Mouse (Mus musculus) layer of hippocampus, postnatal 36 days (tissue): ENCODE measurements around the gene Cfap52. TPM values are rescaled to one million over a fixed set of nuclear protein-coding genes. Genes with fewer than 3 reads are reported as not detected.

Experiments
- DNase-seq, 2 experiments: peaks; one replicate each; pipeline ENCODE4 v3.0.0; 2022
- total RNA-seq, 2 experiments: library from RNA; stranded (reverse); gene quantifications; 2 replicates each; pipeline ENCODE4 v1.2.3; 2021

Gene Cfap52
- total RNA-seq, result 1 to 10 TPM; 1.1 to 1.2 TPM

- peak; percentile 83 to 86 for DNase-seq
Measured at GRCm38 (mm10) chr11:67965242-67965883, at the start of gene Cfap52. Gene Cfap52, minus strand, starts transcription at chr11:67965651.

- DNase-seq, result no peak
Measured at GRCm38 (mm10) chr11:68012207-68012606, 46.8 kb upstream of the Cfap52 start.

DNA sequence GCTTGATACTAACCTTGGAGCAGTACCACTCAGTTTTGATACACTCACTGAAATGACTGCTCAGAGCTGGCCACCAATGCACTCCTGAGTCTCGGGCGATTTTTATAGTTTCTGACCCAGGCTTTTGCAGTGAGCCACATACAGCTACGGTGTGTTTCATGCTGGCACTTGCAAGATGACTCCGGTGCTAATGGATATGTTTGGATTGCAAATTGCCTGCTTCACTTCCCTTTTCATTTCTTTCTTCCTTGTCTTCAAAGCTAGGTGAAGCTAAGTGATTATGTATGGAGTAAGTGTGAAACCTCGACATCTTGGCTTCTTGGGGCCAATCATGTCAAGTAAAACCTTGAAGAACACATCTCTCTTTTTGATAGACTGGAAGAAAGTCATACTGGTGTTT lies 43.9 kb upstream of the Cfap52 start:
- DNase-seq, result no peak

GRCm38 (mm10) chr11:68007645-68008044 lies 42.2 kb upstream of the Cfap52 start:
- DNase-seq, result no peak

GRCm38 (mm10) chr11:68006216-68006789 lies 40.9 kb upstream of the Cfap52 start:
- no peak for DNase-seq

GRCm38 (mm10) chr11:68004191-68004590 lies 38.7 kb upstream of the Cfap52 start:
- peak; percentile 67 to 70 for DNase-seq

GRCm38 (mm10) chr11:67999629-68000028 lies 34.2 kb upstream of the Cfap52 start:
- no peak for DNase-seq

DNA sequence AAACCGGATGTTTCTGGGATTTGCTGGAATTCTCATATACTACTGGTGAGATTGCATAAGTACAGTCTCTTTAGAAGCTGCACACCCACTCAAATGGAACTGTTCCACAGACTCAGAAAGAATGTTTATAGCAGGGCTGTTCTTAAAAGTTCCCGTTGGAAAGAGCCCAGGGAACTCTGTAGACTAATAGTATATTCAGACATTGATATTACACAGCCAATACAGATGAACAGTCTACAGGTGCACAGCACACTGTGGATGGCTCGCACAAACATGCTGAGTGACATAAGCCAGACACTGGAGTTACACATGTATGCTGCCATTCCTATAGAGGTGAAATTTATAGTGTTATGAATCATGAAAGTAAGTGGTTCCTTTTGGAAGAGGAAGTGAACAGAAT lies 33.5 kb upstream of the Cfap52 start:
- DNase-seq, result no peak

DNA sequence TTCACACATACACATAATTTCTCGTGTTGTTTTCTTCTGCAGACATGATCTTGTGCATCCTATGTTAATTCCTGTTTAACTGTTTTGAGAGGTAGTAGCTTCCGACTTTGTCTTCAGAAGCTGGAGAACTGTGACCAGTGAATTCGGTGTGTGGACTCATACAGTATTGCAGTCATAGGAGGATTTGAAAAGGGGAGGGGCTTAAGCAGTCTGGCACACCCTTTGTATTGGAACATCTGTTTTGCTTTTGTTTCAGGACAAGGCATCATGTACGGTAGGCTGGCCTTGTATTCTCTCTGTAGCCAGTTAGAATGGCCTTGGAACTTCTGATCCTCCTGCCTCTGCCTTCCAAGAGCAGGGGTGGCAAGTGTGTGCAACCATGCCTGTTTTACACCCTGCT lies 30.5 kb upstream of the Cfap52 start:
- no peak for DNase-seq

DNA sequence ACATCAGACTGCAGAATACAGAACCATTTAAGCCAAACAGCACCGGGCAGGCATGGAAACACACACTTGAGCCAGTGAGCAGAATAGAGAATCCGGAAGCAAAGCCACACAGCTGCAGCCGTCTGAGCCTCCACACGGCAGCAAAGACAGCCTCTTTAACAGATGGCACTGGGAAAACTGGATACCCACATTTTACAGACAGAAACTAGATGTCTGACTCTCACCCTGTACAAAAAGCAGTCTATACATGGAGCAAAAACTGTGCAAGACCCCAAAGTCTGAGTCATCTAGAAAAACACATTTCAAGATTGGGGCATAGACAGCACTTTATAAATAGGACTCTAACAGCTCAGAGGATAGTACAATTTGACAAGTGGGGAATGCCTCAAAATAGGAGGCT lies 25.8 kb upstream of the Cfap52 start:
- DNase-seq, result no peak

- DNase-seq, result no peak
Measured at GRCm38 (mm10) chr11:67983564-67983963, 18.1 kb upstream of the Cfap52 start.

- no peak for DNase-seq
Measured at GRCm38 (mm10) chr11:67975252-67975651, 9.8 kb upstream of the Cfap52 start.

DNA sequence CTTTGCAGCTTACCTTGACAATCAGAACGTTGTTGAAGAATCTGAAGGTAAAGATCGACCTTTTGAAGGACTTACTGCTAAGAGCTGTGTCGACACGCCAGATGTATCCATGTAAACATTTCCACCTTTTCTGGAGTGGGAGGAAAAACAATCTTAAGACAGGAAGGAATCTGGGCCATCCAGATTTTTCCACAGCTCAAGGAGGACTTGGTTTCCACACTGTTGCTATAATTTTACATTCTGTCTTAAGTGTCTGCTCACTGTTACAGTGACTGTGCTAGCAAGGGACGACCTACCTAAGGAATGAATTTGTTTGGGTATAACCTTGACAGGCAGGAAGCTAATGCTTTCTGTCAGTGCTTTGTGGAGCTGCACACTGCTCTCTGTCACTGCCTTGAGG lies 7.8 kb upstream of the Cfap52 start:
- DNase-seq, result no peak

GRCm38 (mm10) chr11:67972606-67973005 lies 7.2 kb upstream of the Cfap52 start:
- DNase-seq, result no peak

- no peak for DNase-seq
Measured at GRCm38 (mm10) chr11:67967831-67968230, 2.4 kb upstream of the Cfap52 start.

DNA sequence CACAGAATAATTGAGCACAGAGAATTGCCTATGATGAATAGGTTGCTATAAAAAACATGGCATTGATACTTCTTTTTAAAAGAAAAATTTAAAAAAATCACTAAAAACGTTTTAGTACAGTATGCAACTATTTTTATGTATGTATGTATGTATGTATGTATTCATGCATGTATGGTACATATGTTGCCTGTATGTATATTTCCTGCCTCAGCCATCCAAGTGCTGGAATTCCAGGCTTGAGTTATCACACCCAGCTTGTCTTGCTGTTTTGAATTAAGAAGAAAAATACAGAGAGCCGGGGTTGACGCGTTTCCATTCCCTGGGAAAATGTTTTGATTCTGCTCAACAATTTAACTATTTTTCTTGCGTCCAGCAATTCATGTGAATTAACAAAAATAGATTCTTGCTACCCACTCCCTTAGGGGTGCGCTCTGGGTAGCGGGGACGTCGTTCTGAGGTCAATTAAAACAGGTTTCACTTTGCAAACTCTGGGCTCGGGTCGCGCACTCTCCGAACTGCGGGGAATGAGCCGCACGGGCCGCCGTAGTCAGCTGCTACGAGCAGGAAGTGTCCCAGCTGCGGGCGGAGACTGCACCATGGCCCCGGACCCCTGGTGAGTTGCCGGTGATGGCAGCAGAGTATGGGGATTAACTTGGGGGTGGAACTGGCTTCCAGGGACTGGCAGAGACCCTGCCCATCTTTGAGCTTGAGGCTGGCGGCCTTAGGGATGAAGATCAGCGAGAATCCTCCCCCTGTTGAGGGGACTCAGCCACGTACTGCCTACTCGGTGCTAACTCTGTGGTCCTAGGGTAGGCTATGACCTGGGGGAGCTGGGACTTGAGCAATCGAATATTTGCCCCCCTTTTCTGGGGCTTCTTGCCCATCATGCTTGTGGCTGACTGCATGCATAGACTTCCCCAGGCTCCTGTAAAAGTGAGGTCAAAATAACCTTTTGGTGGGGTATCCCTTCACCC lies 741 bp upstream of the Cfap52 start, which contains the start of gene Stx8:
Stx8 (plus strand) TSS at position 289 of the 974 bp plus-strand sequence.
- DNase-seq, result peak; percentile 89 to 91

DNA sequence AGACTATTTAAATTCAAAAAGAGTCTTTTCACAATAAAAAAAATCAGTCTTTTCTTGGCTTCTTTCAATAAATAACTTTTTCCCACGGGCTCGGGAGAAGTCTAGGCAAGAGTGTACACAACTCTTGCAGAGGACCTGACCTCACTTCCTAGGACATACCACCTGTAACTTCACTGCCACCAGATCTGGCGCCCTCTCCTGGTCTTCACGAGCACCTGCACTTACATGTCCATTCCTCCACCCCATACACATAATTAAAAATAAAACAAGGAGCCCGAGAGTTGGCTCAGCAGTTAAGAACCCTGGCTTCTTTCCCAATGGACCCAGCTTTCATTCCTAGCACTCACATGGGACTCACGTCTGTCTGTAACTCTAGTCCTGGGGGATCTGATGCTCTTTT lies 1.3 kb downstream of the Cfap52 start:
- no peak for DNase-seq

DNA sequence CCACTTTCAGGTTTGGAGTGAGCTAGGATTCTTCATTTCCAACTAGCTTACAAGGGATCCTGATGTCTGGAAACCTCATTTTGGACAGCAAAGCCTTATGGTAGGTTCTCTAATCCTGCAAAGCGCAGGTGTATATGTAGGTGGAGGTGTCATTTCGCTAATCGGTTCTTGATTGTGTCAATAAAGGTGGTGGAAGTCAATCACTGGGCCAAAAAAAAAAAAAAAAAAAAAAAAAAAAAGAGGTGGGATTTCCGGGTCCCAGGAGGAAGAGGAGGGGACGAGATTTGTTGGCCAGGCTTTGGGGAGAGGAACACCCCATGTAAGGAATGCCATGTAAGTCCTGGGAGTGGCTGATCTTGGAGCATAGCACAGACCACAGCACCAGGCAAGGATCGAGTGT lies 11.0 kb downstream of the Cfap52 start:
- no peak for DNase-seq

GRCm38 (mm10) chr11:67953604-67954003 lies 11.8 kb downstream of the Cfap52 start:
- DNase-seq, result no peak

GRCm38 (mm10) chr11:67949475-67949874 lies 16.0 kb downstream of the Cfap52 start:
- DNase-seq, result no peak

DNA sequence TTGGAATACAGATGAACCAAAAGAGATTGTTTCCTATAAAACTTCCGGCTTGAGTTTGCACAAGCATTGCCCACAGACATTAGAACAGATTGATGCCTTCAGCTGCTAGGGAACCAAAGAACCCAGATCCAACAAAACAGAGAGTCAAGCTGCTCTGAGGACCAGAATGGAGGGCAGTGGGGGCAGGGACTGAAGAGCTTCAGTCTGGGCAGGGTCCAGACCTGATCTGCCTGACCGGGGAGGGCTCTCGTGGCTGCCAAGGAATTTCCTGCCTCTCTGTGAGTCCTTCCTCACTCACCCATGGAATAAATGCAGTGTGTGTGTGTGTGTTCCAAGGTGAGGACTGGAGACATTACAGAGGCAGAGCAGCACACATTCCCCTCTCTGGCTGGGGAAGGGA lies 17.2 kb downstream of the Cfap52 start:
- DNase-seq, result no peak

DNA sequence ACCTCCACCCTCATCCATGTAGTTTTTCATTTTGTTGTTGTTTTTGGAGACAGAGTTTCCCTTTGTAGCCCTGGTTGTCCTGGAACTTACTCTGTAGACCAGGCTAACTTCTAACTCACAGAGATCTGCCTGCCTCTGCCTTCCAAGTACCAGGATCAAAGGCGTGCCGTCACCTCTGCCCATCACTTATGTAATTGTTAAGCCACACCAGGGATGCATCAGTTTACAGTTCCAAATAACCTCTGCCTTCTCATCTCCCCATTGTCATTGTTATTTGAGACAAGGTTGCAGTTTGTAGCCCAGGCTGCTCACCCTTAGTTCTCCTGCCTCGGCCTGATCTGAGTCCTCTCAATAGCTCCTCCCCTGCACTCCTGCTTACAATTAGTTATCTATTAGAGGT lies 33.3 kb downstream of the Cfap52 start:
- DNase-seq, result no peak

DNA sequence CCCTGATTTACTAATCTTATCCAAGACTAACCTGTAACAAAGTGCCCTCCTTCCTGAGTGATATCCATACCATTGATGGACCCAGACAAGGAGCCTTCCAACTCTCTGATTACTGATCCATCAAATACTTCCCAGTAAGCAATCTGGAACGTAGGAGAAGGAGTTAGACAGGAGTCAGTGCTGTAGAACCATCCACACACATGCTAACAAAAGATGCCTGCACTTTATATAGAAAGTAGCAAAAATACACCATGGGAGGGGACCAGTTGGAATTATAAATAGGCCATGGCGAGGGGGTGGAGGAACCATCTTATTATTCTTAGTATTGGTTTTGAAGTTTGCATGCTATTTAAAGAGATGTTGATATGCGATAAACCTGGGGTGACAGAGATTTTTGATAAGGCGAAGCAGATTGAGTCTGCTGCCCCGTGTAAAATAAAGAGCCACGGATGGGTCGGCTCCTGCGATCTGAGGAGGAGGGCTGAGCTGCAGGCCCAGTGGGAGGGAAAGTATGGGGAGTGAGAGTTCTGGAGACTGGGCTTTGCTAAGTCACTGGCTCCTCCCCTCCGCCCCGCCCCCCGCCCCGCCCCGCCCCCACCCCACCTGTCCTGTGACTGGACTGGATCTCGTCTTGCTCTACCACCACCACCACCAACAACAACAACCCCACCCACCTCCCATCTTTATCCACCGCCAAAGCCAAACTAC lies 38.9 kb downstream of the Cfap52 start:
- no peak for DNase-seq
